Mouse (Mus musculus) lung, postnatal 14 days (tissue): Measurements from ENCODE around the gene Sepsecs.

Experiments
- DNase-seq: peaks from one replicate; pipeline ENCODE4 v3.0.0; 2021

The Sepsecs gene

DNA sequence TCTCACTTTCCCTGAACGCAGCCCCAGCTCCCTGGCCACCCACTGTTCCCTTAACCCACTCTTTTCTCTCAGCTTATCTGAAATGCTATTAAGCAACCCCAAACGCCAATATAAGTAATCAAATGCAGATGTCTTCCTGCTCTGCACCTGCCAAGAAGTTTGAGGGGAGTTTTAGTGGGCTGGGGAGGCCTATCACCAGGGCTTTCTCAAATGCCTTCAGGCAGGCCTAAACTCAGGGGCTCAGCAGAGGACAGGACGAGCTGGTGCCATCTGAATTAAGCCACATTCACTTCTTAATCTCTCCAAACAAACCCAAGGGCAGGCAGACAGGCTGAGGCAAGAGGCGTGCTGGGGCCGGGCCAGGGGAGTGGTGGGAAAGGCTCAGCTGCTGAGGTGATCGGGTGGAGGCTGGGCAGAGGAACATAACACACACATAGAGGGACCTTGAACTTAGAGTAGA, 64.9 kb downstream of the Sepsecs start:
- DNase-seq = no peak

- no peak for DNase-seq
Measured at GRCm38 (mm10) chr5:52590612-52591011, 78.9 kb downstream of the Sepsecs start.
